Mouse (Mus musculus): Measurements from ENCODE around the gene Strip1. TPM values are rescaled to one million over a fixed set of nuclear protein-coding genes. Genes with fewer than 3 reads are reported as not detected.

The Strip1 gene
- polyA plus RNA-seq, 2 experiments = 9.0 to 9.9 TPM

DNA sequence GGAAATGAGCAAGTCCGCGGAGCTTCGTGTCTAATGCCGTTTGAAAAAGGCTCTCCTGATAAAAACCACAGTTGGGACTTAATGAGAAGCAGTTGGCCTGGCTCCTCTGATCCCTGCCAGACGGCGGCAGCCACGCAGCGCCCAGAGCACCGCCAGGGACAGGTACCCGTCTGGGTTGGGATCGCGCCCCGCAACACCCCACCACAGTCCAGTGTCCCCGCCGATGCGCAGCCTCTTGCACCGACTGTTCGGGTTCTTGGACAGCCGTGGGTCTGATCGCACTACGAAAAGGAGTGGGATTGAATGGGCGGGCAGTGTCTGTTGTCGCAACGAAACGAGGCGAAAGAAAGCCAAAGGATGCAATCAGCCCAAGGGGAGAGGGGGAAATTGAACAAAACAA lies 34.9 kb downstream of the Strip1 start:
- ATAC-seq (ENCODE audit: insufficient read depth) (no peak), DNase-seq (ENCODE audit: low read depth in 3 of 3, low spot score in 3 of 3) (no peak)
- Histone ChIP-seq H3K36me3 (replicated peaks; ENCODE audit: control insufficient read depth, insufficient read depth, low read depth) (no peaks in the 10 kb centered on the region), H3K4me3 (ENCODE audit: insufficient read depth in 1 of 2, low read depth in 2 of 2, low read length in 2 of 2) (no peak overlapping the region), H3K9ac (replicated peaks) (no peak overlapping the region), H3K4me2 (ENCODE audit: low read depth) (no peak overlapping the region), H3K9me3 (ENCODE audit: control insufficient read depth, low read length) (no peaks in the 10 kb centered on the region), H3K27me3 (ENCODE audit: control insufficient read depth, insufficient read depth, low read length) (peaks cover 75% of the 10 kb centered on the region), H3K27ac (no peak overlapping the region), H3K4me1 (replicated peaks; ENCODE audit: control insufficient read depth in 2 of 2, insufficient read depth in 2 of 2, low read length in 1 of 2) (no peaks in the 10 kb centered on the region)
- WGBS (ENCODE audit: insufficient replicate concordance) = 1% methylated on average over 26 of the region's 26 CpGs
- TF ChIP-seq CTCF (IDR thresholded peaks at IDR 0.05; ENCODE audit: low read depth) (no peak), EP300 (IDR thresholded peaks at IDR 0.05; ENCODE audit: low read depth) (no peak)

GRCm38 (mm10) chr3:107595938-107596461 lies 35.5 kb downstream of the Strip1 start:
- Histone ChIP-seq H3K9me3 (ENCODE audit: control insufficient read depth, low read length) (no peaks in the 10 kb centered on the region), H3K27me3 (ENCODE audit: control insufficient read depth, insufficient read depth, low read length) (peaks cover 75% of the 10 kb centered on the region), H3K27ac (no peak overlapping the region), H3K4me1 (replicated peaks; ENCODE audit: control insufficient read depth in 2 of 2, insufficient read depth in 2 of 2, low read length in 1 of 2) (no peaks in the 10 kb centered on the region), H3K4me3 (ENCODE audit: insufficient read depth in 1 of 2, low read depth in 2 of 2, low read length in 2 of 2) (no peak overlapping the region), H3K9ac (replicated peaks) (no peak overlapping the region), H3K4me2 (ENCODE audit: low read depth) (no peak overlapping the region), H3K36me3 (replicated peaks; ENCODE audit: control insufficient read depth, insufficient read depth, low read depth) (no peaks in the 10 kb centered on the region)
- no peak for DNase-seq (ENCODE audit: low read depth in 3 of 3, low spot score in 3 of 3)
- TF ChIP-seq CTCF (IDR thresholded peaks at IDR 0.05; ENCODE audit: low read depth) (no peak), EP300 (IDR thresholded peaks at IDR 0.05; ENCODE audit: low read depth) (no peak)
- ATAC-seq (ENCODE audit: insufficient read depth) = no peak
- 1% methylated on average over 34 of the region's 34 CpGs for WGBS (ENCODE audit: insufficient replicate concordance)

- no peaks in the 10 kb centered on the region for H3K4me1 ChIP-seq (replicated peaks; ENCODE audit: control insufficient read depth in 2 of 2, insufficient read depth in 2 of 2, low read length in 1 of 2)
- H3K36me3 ChIP-seq (replicated peaks; ENCODE audit: control insufficient read depth, insufficient read depth, low read depth) = no peaks in the 10 kb centered on the region
- H3K27me3 ChIP-seq (ENCODE audit: control insufficient read depth, insufficient read depth, low read length) = peaks cover 75% of the 10 kb centered on the region
- no peak for TF ChIP-seq CTCF (IDR thresholded peaks at IDR 0.05; ENCODE audit: low read depth)
- no peak for TF ChIP-seq EP300 (IDR thresholded peaks at IDR 0.05; ENCODE audit: low read depth)
- 2% methylated on average over 49 of the region's 50 CpGs for WGBS (ENCODE audit: insufficient replicate concordance)
- H3K9ac ChIP-seq (replicated peaks) = no peak overlapping the region
- H3K9me3 ChIP-seq (ENCODE audit: control insufficient read depth, low read length) = no peaks in the 10 kb centered on the region
- peak overlapping the region; percentile 32 for H3K4me2 ChIP-seq (ENCODE audit: low read depth)
- H3K27ac ChIP-seq = no peak overlapping the region
- ATAC-seq (ENCODE audit: insufficient read depth) = no peak
- H3K4me3 ChIP-seq (ENCODE audit: insufficient read depth in 1 of 2, low read depth in 2 of 2, low read length in 2 of 2) = peak overlapping the region in 1 of 2 experiments; percentile 5; a peak in 2 of 4 replicates
- no peak for DNase-seq (ENCODE audit: low read depth in 3 of 3, low spot score in 3 of 3)
Measured at GRCm38 (mm10) chr3:107595264-107595937, 36.1 kb downstream of the Strip1 start.

DNA sequence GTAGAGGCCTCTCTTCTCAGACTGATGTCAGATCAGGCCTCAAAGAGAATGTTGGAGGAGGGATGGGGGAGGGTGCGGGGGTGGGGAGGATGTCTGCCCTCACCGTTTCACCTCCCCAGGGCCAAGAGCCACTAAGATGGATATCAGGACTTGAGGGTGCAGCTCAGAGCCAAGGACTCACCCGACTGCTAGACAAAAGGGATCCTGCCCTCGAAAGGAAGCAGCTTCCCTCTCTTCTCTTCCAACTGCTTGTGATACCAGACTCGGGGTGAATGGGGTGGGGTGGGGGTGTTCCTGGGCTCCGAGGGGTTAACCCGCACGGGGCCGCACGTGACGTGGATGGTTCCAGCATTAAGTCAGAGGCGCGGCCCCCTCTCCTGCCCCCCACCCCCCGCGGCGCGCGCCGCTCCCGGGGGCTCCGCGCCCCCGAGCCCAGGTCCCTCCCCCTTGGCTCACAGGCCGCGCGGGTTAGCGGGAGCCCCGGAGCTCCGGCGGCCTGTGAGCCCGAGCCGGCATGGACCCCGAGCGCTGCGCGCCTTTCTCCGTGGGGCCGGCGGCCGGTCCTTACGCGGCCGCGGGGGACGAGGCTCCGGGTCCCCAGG lies 36.7 kb downstream of the Strip1 start, which contains the start of gene Alx3:
TSS of gene Alx3 (plus strand) at position 370 of the 602 bp plus-strand sequence.
- Histone ChIP-seq H3K27me3 (ENCODE audit: control insufficient read depth, insufficient read depth, low read length) (peaks cover 72% of the 10 kb centered on the region), H3K4me3 (ENCODE audit: insufficient read depth in 1 of 2, low read depth in 2 of 2, low read length in 2 of 2) (peak within 1 kb of the TSS in 1 of 2 experiments; percentile 5; a peak in 2 of 4 replicates), H3K36me3 (replicated peaks; ENCODE audit: control insufficient read depth, insufficient read depth, low read depth) (no peaks in the 10 kb centered on the region), H3K9ac (replicated peaks) (no peak within 1 kb of the TSS), H3K9me3 (ENCODE audit: control insufficient read depth, low read length) (no peaks in the 10 kb centered on the region), H3K4me2 (ENCODE audit: low read depth) (peak within 1 kb of the TSS; percentile 32), H3K27ac (no peak within 1 kb of the TSS), H3K4me1 (replicated peaks; ENCODE audit: control insufficient read depth in 2 of 2, insufficient read depth in 2 of 2, low read length in 1 of 2) (no peaks in the 10 kb centered on the region)
- under 1% methylated on average over 43 of the region's 46 CpGs for WGBS (ENCODE audit: insufficient replicate concordance)
- TF ChIP-seq CTCF (IDR thresholded peaks at IDR 0.05; ENCODE audit: low read depth) = no peak
- TF ChIP-seq EP300 (IDR thresholded peaks at IDR 0.05; ENCODE audit: low read depth) = no peak
- no peak for DNase-seq (ENCODE audit: low read depth in 3 of 3, low spot score in 3 of 3)
- ATAC-seq (ENCODE audit: insufficient read depth) = no peak

- Histone ChIP-seq H3K4me1 (replicated peaks; ENCODE audit: control insufficient read depth in 2 of 2, insufficient read depth in 2 of 2, low read length in 1 of 2) (no peaks in the 10 kb centered on the region), H3K9me3 (ENCODE audit: control insufficient read depth, low read length) (no peaks in the 10 kb centered on the region), H3K4me3 (ENCODE audit: insufficient read depth in 1 of 2, low read depth in 2 of 2, low read length in 2 of 2) (no peak overlapping the region), H3K27me3 (ENCODE audit: control insufficient read depth, insufficient read depth, low read length) (peaks cover 64% of the 10 kb centered on the region), H3K36me3 (replicated peaks; ENCODE audit: control insufficient read depth, insufficient read depth, low read depth) (no peaks in the 10 kb centered on the region), H3K9ac (replicated peaks) (no peak overlapping the region), H3K4me2 (ENCODE audit: low read depth) (no peak overlapping the region), H3K27ac (no peak overlapping the region)
- ATAC-seq (ENCODE audit: insufficient read depth) (no peak), DNase-seq (ENCODE audit: low read depth in 3 of 3, low spot score in 3 of 3) (no peak)
- no peak for TF ChIP-seq CTCF (IDR thresholded peaks at IDR 0.05; ENCODE audit: low read depth)
- TF ChIP-seq EP300 (IDR thresholded peaks at IDR 0.05; ENCODE audit: low read depth) = no peak
- WGBS (ENCODE audit: insufficient replicate concordance) = 31% methylated on average over 2 of the region's 2 CpGs
Measured at GRCm38 (mm10) chr3:107593632-107594031, 37.9 kb downstream of the Strip1 start.

All from liver, embryonic 14.5 days (tissue).